Mouse (Mus musculus) hindbrain, embryonic 16.5 days (tissue): ENCODE data around the gene Ptrhd1. TPM values are rescaled to one million over a fixed set of nuclear protein-coding genes. Genes with fewer than 3 reads are reported as not detected.

ENCODE experiments used
- ATAC-seq: fragments of 200-750 bp; cut with Nextera tagmentation; 2 replicates; pipeline ENCODE4 v1.8.0; 2017; ENCODE audit warnings: moderate TSS enrichment, moderate library complexity
- H3K27ac ChIP-seq: fragments of 300-500 bp; sonication (generic); 2 replicates; pipeline ENCODE4 v1.5.1; 2014; ENCODE audit warnings: low read depth, mild to moderate bottlenecking, control low read depth, low read length, moderate library complexity
- H3K27me3 ChIP-seq: fragments of 300-500 bp; sonication (generic); replicated peaks from 2 replicates; pipeline ENCODE4 v1.6.1; 2014; ENCODE audit warnings: low read length; ENCODE audit not compliant: control insufficient read depth, insufficient read depth
- H3K36me3 ChIP-seq: fragments of 300-500 bp; sonication (generic); 2 replicates; pipeline ENCODE4 v1.6.1; 2014; ENCODE audit warnings: mild to moderate bottlenecking, low read length, moderate library complexity, mixed read lengths; ENCODE audit not compliant: control insufficient read depth, insufficient read depth
- H3K4me1 ChIP-seq: fragments of 300-500 bp; sonication (generic); 2 replicates; pipeline ENCODE4 v1.6.1; 2014; ENCODE audit warnings: low read depth, low read length; ENCODE audit not compliant: control insufficient read depth, insufficient read depth
- H3K4me2 ChIP-seq: fragments of 300-500 bp; sonication (generic); 2 replicates; pipeline ENCODE4 v1.6.1; 2014; ENCODE audit warnings: mild to moderate bottlenecking, low read length, control low read depth, moderate library complexity
- H3K4me3 ChIP-seq: fragments of 300-500 bp; sonication (generic); 2 replicates; pipeline ENCODE4 v1.5.1; 2014; ENCODE audit warnings: mild to moderate bottlenecking, low read length, control low read depth, moderate library complexity
- H3K9ac ChIP-seq: fragments of 300-500 bp; sonication (generic); 2 replicates; pipeline ENCODE4 v1.6.1; 2014; ENCODE audit warnings: low read depth, mild to moderate bottlenecking, control low read depth, low read length, moderate library complexity
- H3K9me3 ChIP-seq: fragments of 300-500 bp; sonication (generic); 2 replicates; pipeline ENCODE4 v1.6.1; 2014; ENCODE audit warnings: mild to moderate bottlenecking, low read length, moderate library complexity; ENCODE audit not compliant: control insufficient read depth
- WGBS: fragments of 180-500 bp; shearing (Covaris S2); extraction: QIAGEN DNeasy Blood & Tissue Kit; methylation state at CpG from one replicate; pipeline ENCODE4 v1.1.7; 2014; 5-methylcytosine and 5-hydroxymethylcytosine counted together
- polyA plus RNA-seq: library from polyadenylated mRNA; unstranded; fragments of >200 nt; fragmentation: Nextera tagmentation; extraction: Ambion mirVana; gene quantifications from 2 replicates; pipeline ENCODE4 v1.2.1, GENCODE M21; 2015

The Ptrhd1 gene
- polyA plus RNA-seq, 1 experiment from 2014 or later: 7.4 TPM

GRCm38 (mm10) chr12:4278978-4279755 lies 45.3 kb downstream of the Ptrhd1 start:
- no peak overlapping the region for H3K9ac ChIP-seq
- no peak overlapping the region for H3K27ac ChIP-seq
- 93% methylated on average over 3 of the region's 3 CpGs for WGBS
- no peak overlapping the region for H3K4me2 ChIP-seq
- ATAC-seq: no peak
- no peak overlapping the region for H3K4me3 ChIP-seq
- no peaks in the 10 kb centered on the region for H3K9me3 ChIP-seq
- H3K36me3 ChIP-seq: peaks cover 11% of the 10 kb centered on the region
- no peaks in the 10 kb centered on the region for H3K4me1 ChIP-seq
- H3K27me3 ChIP-seq: no peaks in the 10 kb centered on the region

GRCm38 (mm10) chr12:4279878-4280277 lies 46.1 kb downstream of the Ptrhd1 start:
- Histone ChIP-seq H3K4me2 (no peak overlapping the region), H3K27me3 (no peaks in the 10 kb centered on the region), H3K9me3 (no peaks in the 10 kb centered on the region), H3K4me1 (no peaks in the 10 kb centered on the region), H3K4me3 (no peak overlapping the region), H3K9ac (no peak overlapping the region), H3K27ac (no peak overlapping the region), H3K36me3 (peaks cover 5% of the 10 kb centered on the region; the same call in 1 of the 2 replicates)
- no peak for ATAC-seq
- 93% methylated on average over 3 of the region's 3 CpGs for WGBS

DNA sequence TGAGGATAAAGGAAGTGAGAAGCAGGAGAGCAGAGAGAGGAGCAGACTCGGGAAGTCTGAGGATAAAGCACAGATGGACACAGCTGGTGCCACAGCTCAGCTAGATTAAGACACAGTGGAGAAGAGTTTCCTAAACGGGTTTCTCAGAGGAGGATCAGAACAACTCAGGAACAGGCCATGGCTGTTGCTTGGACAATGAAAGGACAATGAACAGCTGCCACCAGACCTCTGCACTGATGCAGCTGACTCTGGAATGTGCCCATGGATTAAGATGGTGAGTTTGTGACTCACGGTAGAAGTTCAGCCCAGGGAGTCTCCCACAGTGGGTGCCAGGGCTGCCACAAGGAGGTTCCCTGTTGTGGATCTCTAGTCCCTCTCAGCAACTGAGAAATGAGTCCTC lies 51.4 kb downstream of the Ptrhd1 start:
- no peak overlapping the region for H3K27ac ChIP-seq
- no peaks in the 10 kb centered on the region for H3K9me3 ChIP-seq
- H3K27me3 ChIP-seq: no peaks in the 10 kb centered on the region
- H3K4me3 ChIP-seq: no peak overlapping the region
- no peaks in the 10 kb centered on the region for H3K4me1 ChIP-seq
- ATAC-seq: no peak
- H3K4me2 ChIP-seq: no peak overlapping the region
- WGBS: 46% methylated on average over 3 of the region's 3 CpGs
- H3K9ac ChIP-seq: no peak overlapping the region
- H3K36me3 ChIP-seq: peaks cover 4% of the 10 kb centered on the region

Other genes starting within 250 kb of the Ptrhd1 start
- 34.2 and 39.0 TPM in 2 replicates for gene Efr3b, start 195.1 kb upstream of the Ptrhd1 start, polyA plus RNA-seq
- 24.1 and 24.3 TPM in 2 replicates for gene Dnajc27, start 151.4 kb upstream of the Ptrhd1 start, polyA plus RNA-seq
- gene Adcy3, start 100.9 kb upstream of the Ptrhd1 start, polyA plus RNA-seq: 15.7 and 16.0 TPM in 2 replicates
- gene Cenpo, start 267 bp downstream of the Ptrhd1 start, polyA plus RNA-seq: 7.3 and 8.4 TPM in 2 replicates
- 11.5 and 12.4 TPM in 2 replicates for gene Ncoa1, start 243.2 kb downstream of the Ptrhd1 start, polyA plus RNA-seq